Comparison of ENCODE assay signal across 8 mouse cellular contexts in the genomic region with DNA sequence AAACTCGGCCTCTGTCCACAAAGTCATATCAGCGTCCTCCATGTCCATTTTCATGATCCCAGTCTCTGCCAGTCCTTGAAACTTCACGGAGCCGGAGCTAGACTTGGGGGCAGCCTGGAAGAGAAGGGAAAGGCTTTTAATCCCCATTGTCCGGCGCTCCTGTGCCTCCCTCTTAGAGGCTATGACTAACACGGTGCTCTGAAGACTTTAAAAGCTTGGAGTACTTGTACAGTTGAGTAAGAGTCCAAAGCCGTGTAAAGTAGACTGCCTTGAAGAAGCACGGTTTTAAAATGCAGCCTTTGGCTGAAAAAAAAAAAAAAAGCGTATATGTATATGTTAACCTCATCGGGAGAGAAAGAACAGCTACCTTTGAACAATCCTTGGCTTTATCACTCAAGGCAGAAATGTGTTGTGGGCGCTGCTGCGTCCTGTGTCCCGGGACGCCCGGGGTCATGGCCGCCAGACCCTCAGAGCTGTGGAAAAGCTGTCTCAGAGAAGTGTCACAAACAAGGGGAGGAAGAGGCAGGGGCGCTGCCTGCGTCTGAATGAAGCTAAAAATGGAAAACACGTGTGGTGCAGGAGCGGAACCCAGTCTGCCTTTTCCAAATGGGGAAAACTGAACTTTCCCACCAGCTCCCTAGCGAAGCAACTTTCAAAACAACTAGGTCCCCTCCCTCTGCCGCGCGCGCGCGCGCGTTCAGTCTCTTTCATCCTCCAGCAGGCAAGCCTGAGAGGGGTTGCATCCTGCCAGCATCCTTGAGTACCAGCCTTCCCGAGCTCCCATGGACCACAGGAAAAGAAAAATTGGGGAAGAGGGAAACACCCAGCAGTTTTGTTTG.
DNase-seq lines count a peak whose midpoint lies in the region; ATAC-seq and TF ChIP-seq lines count a peak whose summit lies in the region.

No protein-coding gene starts in this region.

- H3K4me3 ChIP-seq in embryonic fibroblast, embryonic 13.5 days (ENCODE audit: insufficient read depth, low read length) = peak overlapping the region; percentile 51
- H3K4me3 ChIP-seq in hindbrain, embryonic 11.5 days (ENCODE audit: low read depth, low read length) = peak overlapping the region; percentile 60
- H3K4me3 ChIP-seq in limb, embryonic 15.5 days = peak overlapping the region; percentile 57
- peak overlapping the region; percentile 58 for H3K4me3 ChIP-seq in neural tube, embryonic 12.5 days

- ATAC-seq in hindbrain, embryonic 11.5 days (ENCODE audit: low FRiP score) = no peak
- ATAC-seq in limb, embryonic 15.5 days (ENCODE audit: insufficient number of reproducible peaks, low FRiP score, low TSS enrichment, low read depth) = no peak
- no peak for ATAC-seq in neural tube, embryonic 12.5 days (ENCODE audit: low FRiP score, low read depth)

- H3K4me2 ChIP-seq in hindbrain, embryonic 11.5 days (replicated peaks; ENCODE audit: low read depth, low read length) = peak overlapping the region; percentile 93
- H3K4me2 ChIP-seq in limb, embryonic 15.5 days = peak overlapping the region; percentile 94
- H3K4me2 ChIP-seq in neural tube, embryonic 12.5 days (replicated peaks) = peak overlapping the region; percentile 92

- 2% methylated on average over 31 of the region's 31 CpGs for WGBS in hindbrain, embryonic 11.5 days
- under 1% methylated on average over 31 of the region's 31 CpGs for WGBS in limb, embryonic 15.5 days
- 1% methylated on average over 31 of the region's 31 CpGs for WGBS in neural tube, embryonic 12.5 days

- no peak overlapping the region for H3K9ac ChIP-seq in hindbrain, embryonic 11.5 days (ENCODE audit: low read depth, low read length)
- H3K9ac ChIP-seq in limb, embryonic 15.5 days = 0 out of 2 replicates have a peak overlapping the region, but pooled peaks have one; percentile 15
- H3K9ac ChIP-seq in neural tube, embryonic 12.5 days = no peak overlapping the region; the same call in 1 of the 2 replicates

- no peak for TF ChIP-seq CTCF in embryonic fibroblast, embryonic 13.5 days (IDR thresholded peaks at IDR 0.05; ENCODE audit: borderline replicate concordance, insufficient read depth, low read length)

- no peaks in the 10 kb centered on the region for H3K36me3 ChIP-seq in hindbrain, embryonic 11.5 days (ENCODE audit: control insufficient read depth, insufficient read depth, low read length)
- H3K36me3 ChIP-seq in limb, embryonic 15.5 days = no peaks in the 10 kb centered on the region
- no peaks in the 10 kb centered on the region for H3K36me3 ChIP-seq in neural tube, embryonic 12.5 days

- peaks cover 6% of the 10 kb centered on the region; the same call in 1 of the 2 replicates for H3K4me1 ChIP-seq in embryonic fibroblast, embryonic 13.5 days (ENCODE audit: control insufficient read depth, insufficient read depth, low read length)
- no peaks in the 10 kb centered on the region for H3K4me1 ChIP-seq in hindbrain, embryonic 11.5 days (replicated peaks; ENCODE audit: control insufficient read depth, insufficient read depth, low read length)
- H3K4me1 ChIP-seq in limb, embryonic 15.5 days = peaks cover 27% of the 10 kb centered on the region
- peaks cover 14% of the 10 kb centered on the region; the same call in 1 of the 2 replicates for H3K4me1 ChIP-seq in neural tube, embryonic 12.5 days

- DNase-seq in right cerebral cortex, postnatal 4 days = peak; percentile 38
- no peak for DNase-seq in right cerebral cortex, adult 18-20 months
- peak; percentile 71 for DNase-seq in hindbrain, embryonic 11.5 days (ENCODE audit: low spot score)
- DNase-seq in frontal cortex, postnatal 36 days (ENCODE audit: low spot score in 2 of 2) = no peak
- no peak for DNase-seq in MN1 (ENCODE audit: low spot score)

- no peaks in the 10 kb centered on the region for H3K9me3 ChIP-seq in hindbrain, embryonic 11.5 days (ENCODE audit: control insufficient read depth, low read length)
- no peaks in the 10 kb centered on the region for H3K9me3 ChIP-seq in limb, embryonic 15.5 days
- no peaks in the 10 kb centered on the region for H3K9me3 ChIP-seq in neural tube, embryonic 12.5 days

- no peak overlapping the region for H3K27ac ChIP-seq in embryonic fibroblast, embryonic 13.5 days (ENCODE audit: insufficient read depth, low read length)
- H3K27ac ChIP-seq in hindbrain, embryonic 11.5 days (ENCODE audit: low read depth, low read length) = no peak overlapping the region
- peak overlapping the region; percentile 43; the same call in 1 of the 2 replicates for H3K27ac ChIP-seq in limb, embryonic 15.5 days
- H3K27ac ChIP-seq in neural tube, embryonic 12.5 days = no peak overlapping the region

- TF ChIP-seq POLR2A in embryonic fibroblast, embryonic 13.5 days (IDR thresholded peaks at IDR 0.05; ENCODE audit: low read depth, low read length) = no peak

- H3K27me3 ChIP-seq in hindbrain, embryonic 11.5 days (ENCODE audit: control insufficient read depth, insufficient read depth, low read length) = peaks cover 17% of the 10 kb centered on the region
- peaks cover 38% of the 10 kb centered on the region for H3K27me3 ChIP-seq in limb, embryonic 15.5 days
- peaks cover 22% of the 10 kb centered on the region for H3K27me3 ChIP-seq in neural tube, embryonic 12.5 days (replicated peaks)

Comparison
In these comparisons a context has a peak if more than half of its experiments do, and no peak if none do; other contexts are left out.
1. DNase-seq: peak in right cerebral cortex, postnatal 4 days (single experiment) and hindbrain, embryonic 11.5 days (single experiment); none in right cerebral cortex, adult 18-20 months (single experiment), frontal cortex, postnatal 36 days (0 of 2) and MN1 (single experiment).
2. Peak in every context shown above with its lines, with median percentiles within 50 percentile points of each other: H3K4me3 ChIP-seq and H3K4me2 ChIP-seq.